Mouse (Mus musculus) megakaryocyte, embryonic 14.5 days (primary cell): ENCODE measurements at regions not wholly inside any gene's neighbourhood (a gene's known extent, or its start where the extent isn't known, plus 50 kb on each side); places are given as distances from the start of the nearest gene placed in this dataset.

Source experiments
- FLI1 ChIP-seq: IDR thresholded peaks from 2 replicates; pipeline ENCODE4 v1.6.1; 2012; ENCODE audit warnings: low read length, inconsistent platforms, mixed read lengths
- GATA1 ChIP-seq: IDR thresholded peaks from 3 replicates; pipeline ENCODE4 v1.6.1; 2012; ENCODE audit warnings: mixed read lengths, low read length, inconsistent platforms, borderline replicate concordance

- TF ChIP-seq FLI1 (no peak), GATA1 (no peak)
These were observed 60.1 kb upstream of the Pitrm1 start for GRCm38 (mm10) chr13:6487837-6488236.
